Mouse (Mus musculus): Measurements from ENCODE around the gene Abca9. TPM values are rescaled to one million over a fixed set of nuclear protein-coding genes. Genes with fewer than 3 reads are reported as not detected.

Gene Abca9
- 0.95 and 1.1 TPM in 2 replicates for polyA plus RNA-seq (2015; fragmentation: Nextera tagmentation; extraction: Ambion mirVana)

- Histone ChIP-seq H3K9me3 (ENCODE audit: control insufficient read depth, low read length) (no peaks in the 10 kb centered on the region), H3K27ac (ENCODE audit: low read length) (peak within 1 kb of the TSS; percentile 69), H3K4me1 (ENCODE audit: control insufficient read depth, insufficient read depth, low read length) (peaks cover 4% of the 10 kb centered on the region), H3K9ac (ENCODE audit: low read depth, low read length) (no peak within 1 kb of the TSS), H3K27me3 (replicated peaks; ENCODE audit: control insufficient read depth, insufficient read depth, low read length) (no peaks in the 10 kb centered on the region), H3K4me3 (ENCODE audit: low read length) (no peak within 1 kb of the TSS; the same call in 1 of the 2 replicates), H3K4me2 (ENCODE audit: low read depth, low read length) (peak within 1 kb of the TSS; percentile 16; the same call in 1 of the 2 replicates), H3K36me3 (ENCODE audit: control insufficient read depth, insufficient read depth, low read length) (no peaks in the 10 kb centered on the region)
- WGBS = 34% methylated on average over 12 of the region's 12 CpGs
- ATAC-seq = no peak
Measured at GRCm38 (mm10) chr11:110167459-110168251, at the start of gene Abca9. TSS of gene Abca9 (minus strand) at chr11:110168196.

GRCm38 (mm10) chr11:110217118-110217517, 49.1 kb upstream of the Abca9 start:
- H3K9ac ChIP-seq (ENCODE audit: low read depth, low read length) = no peak overlapping the region
- H3K4me1 ChIP-seq (ENCODE audit: control insufficient read depth, insufficient read depth, low read length) = no peaks in the 10 kb centered on the region
- H3K27me3 ChIP-seq (replicated peaks; ENCODE audit: control insufficient read depth, insufficient read depth, low read length) = no peaks in the 10 kb centered on the region
- no peak overlapping the region for H3K4me3 ChIP-seq (ENCODE audit: low read length)
- no peak for ATAC-seq
- no peaks in the 10 kb centered on the region for H3K9me3 ChIP-seq (ENCODE audit: control insufficient read depth, low read length)
- H3K27ac ChIP-seq (ENCODE audit: low read length) = no peak overlapping the region
- no peak overlapping the region for H3K4me2 ChIP-seq (ENCODE audit: low read depth, low read length)
- no peaks in the 10 kb centered on the region for H3K36me3 ChIP-seq (ENCODE audit: control insufficient read depth, insufficient read depth, low read length)

GRCm38 (mm10) chr11:110203930-110204329, 35.9 kb upstream of the Abca9 start:
- 79% methylated on average over 5 of the region's 5 CpGs for WGBS
- no peak overlapping the region for H3K27ac ChIP-seq (ENCODE audit: low read length)
- no peak for ATAC-seq
- H3K9me3 ChIP-seq (ENCODE audit: control insufficient read depth, low read length) = no peaks in the 10 kb centered on the region
- no peak overlapping the region for H3K4me2 ChIP-seq (ENCODE audit: low read depth, low read length)
- no peak overlapping the region for H3K9ac ChIP-seq (ENCODE audit: low read depth, low read length)
- no peak overlapping the region for H3K4me3 ChIP-seq (ENCODE audit: low read length)
- H3K36me3 ChIP-seq (ENCODE audit: control insufficient read depth, insufficient read depth, low read length) = no peaks in the 10 kb centered on the region
- no peaks in the 10 kb centered on the region for H3K27me3 ChIP-seq (replicated peaks; ENCODE audit: control insufficient read depth, insufficient read depth, low read length)
- no peaks in the 10 kb centered on the region for H3K4me1 ChIP-seq (ENCODE audit: control insufficient read depth, insufficient read depth, low read length)

- Histone ChIP-seq H3K9ac (ENCODE audit: low read depth, low read length) (no peak overlapping the region), H3K27ac (ENCODE audit: low read length) (no peak overlapping the region), H3K36me3 (ENCODE audit: control insufficient read depth, insufficient read depth, low read length) (no peaks in the 10 kb centered on the region), H3K27me3 (replicated peaks; ENCODE audit: control insufficient read depth, insufficient read depth, low read length) (no peaks in the 10 kb centered on the region), H3K4me2 (ENCODE audit: low read depth, low read length) (no peak overlapping the region), H3K4me3 (ENCODE audit: low read length) (no peak overlapping the region), H3K9me3 (ENCODE audit: control insufficient read depth, low read length) (no peaks in the 10 kb centered on the region), H3K4me1 (ENCODE audit: control insufficient read depth, insufficient read depth, low read length) (no peaks in the 10 kb centered on the region)
- no peak for ATAC-seq
- 81% methylated on average over 3 of the region's 3 CpGs for WGBS
Measured at GRCm38 (mm10) chr11:110198882-110199281, 30.9 kb upstream of the Abca9 start.

DNA sequence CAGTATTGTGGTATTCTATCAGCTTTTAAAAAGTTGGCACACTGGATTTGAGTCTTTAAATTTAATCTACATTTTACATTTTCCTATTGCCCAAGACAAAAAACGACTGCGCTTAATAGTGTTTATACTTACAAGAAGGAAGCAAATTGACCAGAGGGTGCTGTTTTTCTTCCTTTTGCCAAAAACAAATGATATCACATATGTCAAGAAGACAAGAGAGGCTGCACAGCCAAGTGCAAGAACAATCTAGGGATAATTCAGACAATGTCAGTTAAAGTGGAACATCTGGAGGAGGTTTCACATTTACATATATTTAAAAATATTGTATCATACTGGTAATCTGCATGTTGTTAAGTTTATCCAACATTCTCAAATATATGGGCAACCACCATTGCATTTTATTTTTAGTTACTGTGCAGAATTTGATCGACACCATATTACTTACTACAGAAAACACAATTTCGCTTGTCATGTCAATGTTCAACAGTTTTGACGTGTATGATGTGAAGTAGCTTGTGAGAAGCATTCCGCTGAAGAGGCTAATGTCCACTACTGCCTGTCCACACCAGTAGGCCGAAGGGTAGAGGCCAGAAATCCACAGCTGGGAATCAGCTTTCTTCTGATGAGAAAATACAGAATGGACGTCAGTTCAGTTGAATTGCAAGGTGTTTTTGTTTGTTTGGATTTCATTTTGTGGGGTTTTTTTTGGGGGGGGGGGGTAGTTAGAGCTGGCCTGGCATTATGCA, 28.7 kb upstream of the Abca9 start:
- H3K9ac ChIP-seq (ENCODE audit: low read depth, low read length) = no peak overlapping the region
- ATAC-seq = no peak
- 79% methylated on average over 8 of the region's 8 CpGs for WGBS
- no peaks in the 10 kb centered on the region for H3K36me3 ChIP-seq (ENCODE audit: control insufficient read depth, insufficient read depth, low read length)
- H3K4me3 ChIP-seq (ENCODE audit: low read length) = no peak overlapping the region
- no peaks in the 10 kb centered on the region for H3K4me1 ChIP-seq (ENCODE audit: control insufficient read depth, insufficient read depth, low read length)
- no peak overlapping the region for H3K4me2 ChIP-seq (ENCODE audit: low read depth, low read length)
- no peak overlapping the region for H3K27ac ChIP-seq (ENCODE audit: low read length)
- H3K9me3 ChIP-seq (ENCODE audit: control insufficient read depth, low read length) = no peaks in the 10 kb centered on the region
- H3K27me3 ChIP-seq (replicated peaks; ENCODE audit: control insufficient read depth, insufficient read depth, low read length) = no peaks in the 10 kb centered on the region

GRCm38 (mm10) chr11:110195310-110195709, 27.3 kb upstream of the Abca9 start:
- Histone ChIP-seq H3K4me2 (ENCODE audit: low read depth, low read length) (no peak overlapping the region), H3K9me3 (ENCODE audit: control insufficient read depth, low read length) (no peaks in the 10 kb centered on the region), H3K27me3 (replicated peaks; ENCODE audit: control insufficient read depth, insufficient read depth, low read length) (no peaks in the 10 kb centered on the region), H3K36me3 (ENCODE audit: control insufficient read depth, insufficient read depth, low read length) (no peaks in the 10 kb centered on the region), H3K27ac (ENCODE audit: low read length) (no peak overlapping the region), H3K4me1 (ENCODE audit: control insufficient read depth, insufficient read depth, low read length) (no peaks in the 10 kb centered on the region), H3K9ac (ENCODE audit: low read depth, low read length) (no peak overlapping the region), H3K4me3 (ENCODE audit: low read length) (no peak overlapping the region)
- no peak for ATAC-seq
- WGBS = 89% methylated on average over 4 of the region's 4 CpGs

DNA sequence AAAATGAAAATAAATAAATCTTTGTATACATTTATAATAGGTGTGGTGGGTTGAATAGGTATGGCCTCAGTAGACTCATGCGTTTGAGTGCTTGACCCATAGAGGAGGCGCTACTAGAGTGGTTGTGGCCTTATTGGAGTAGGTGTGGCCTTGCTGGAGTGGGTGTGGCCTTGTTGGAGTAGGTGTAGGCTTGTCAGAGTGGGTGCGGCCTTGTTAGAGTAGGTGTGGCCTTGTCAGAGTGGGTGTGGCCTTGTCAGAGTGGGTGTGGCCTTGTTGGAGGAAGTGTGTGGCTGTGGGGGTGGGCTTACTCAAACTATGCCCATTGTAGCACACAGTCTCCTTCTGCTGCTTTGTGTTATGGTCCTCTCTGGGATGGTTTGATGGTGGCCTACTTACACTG, 3.2 kb upstream of the Abca9 start:
- no peak overlapping the region for H3K4me3 ChIP-seq (ENCODE audit: low read length)
- H3K27ac ChIP-seq (ENCODE audit: low read length) = no peak overlapping the region
- H3K9ac ChIP-seq (ENCODE audit: low read depth, low read length) = no peak overlapping the region
- H3K9me3 ChIP-seq (ENCODE audit: control insufficient read depth, low read length) = no peaks in the 10 kb centered on the region
- ATAC-seq = no peak
- H3K27me3 ChIP-seq (replicated peaks; ENCODE audit: control insufficient read depth, insufficient read depth, low read length) = no peaks in the 10 kb centered on the region
- no peak overlapping the region for H3K4me2 ChIP-seq (ENCODE audit: low read depth, low read length)
- peaks cover 4% of the 10 kb centered on the region; the same call in 1 of the 2 replicates for H3K4me1 ChIP-seq (ENCODE audit: control insufficient read depth, insufficient read depth, low read length)
- H3K36me3 ChIP-seq (ENCODE audit: control insufficient read depth, insufficient read depth, low read length) = no peaks in the 10 kb centered on the region
- 94% methylated on average over 3 of the region's 3 CpGs for WGBS

- H3K4me3 ChIP-seq (ENCODE audit: low read length) = no peak overlapping the region
- H3K9me3 ChIP-seq (ENCODE audit: control insufficient read depth, low read length) = no peaks in the 10 kb centered on the region
- 41% methylated on average over 3 of the region's 3 CpGs for WGBS
- no peak overlapping the region for H3K9ac ChIP-seq (ENCODE audit: low read depth, low read length)
- no peak overlapping the region for H3K27ac ChIP-seq (ENCODE audit: low read length)
- H3K36me3 ChIP-seq (ENCODE audit: control insufficient read depth, insufficient read depth, low read length) = no peaks in the 10 kb centered on the region
- ATAC-seq = peak; percentile 40; the same call in 1 of the 2 replicates
- no peaks in the 10 kb centered on the region for H3K27me3 ChIP-seq (replicated peaks; ENCODE audit: control insufficient read depth, insufficient read depth, low read length)
- peaks cover 4% of the 10 kb centered on the region for H3K4me1 ChIP-seq (ENCODE audit: control insufficient read depth, insufficient read depth, low read length)
- H3K4me2 ChIP-seq (ENCODE audit: low read depth, low read length) = no peak overlapping the region
Measured at GRCm38 (mm10) chr11:110165822-110166221, 2.2 kb downstream of the Abca9 start.

DNA sequence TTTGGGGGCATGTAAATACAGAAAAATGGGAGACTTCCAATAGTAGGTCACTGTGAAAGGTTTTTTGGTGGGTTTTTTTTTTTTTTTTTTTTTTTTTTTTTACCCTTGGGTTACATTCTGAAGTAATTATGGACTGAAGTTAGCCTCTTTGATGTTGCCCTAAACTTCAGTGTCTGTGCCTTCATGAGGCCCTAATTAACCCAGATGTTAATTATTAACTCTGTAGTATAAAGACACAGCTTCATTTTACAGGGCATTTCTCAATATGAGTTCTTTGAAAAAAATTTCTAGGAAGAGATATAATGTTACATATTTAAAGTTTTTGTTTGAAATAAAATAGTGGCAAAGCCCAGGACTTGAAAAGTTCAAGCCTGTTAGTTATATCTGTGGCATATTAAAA, 2.6 kb downstream of the Abca9 start:
- H3K27me3 ChIP-seq (replicated peaks; ENCODE audit: control insufficient read depth, insufficient read depth, low read length) = no peaks in the 10 kb centered on the region
- no peaks in the 10 kb centered on the region for H3K9me3 ChIP-seq (ENCODE audit: control insufficient read depth, low read length)
- no peak overlapping the region for H3K27ac ChIP-seq (ENCODE audit: low read length)
- no peaks in the 10 kb centered on the region for H3K36me3 ChIP-seq (ENCODE audit: control insufficient read depth, insufficient read depth, low read length)
- H3K4me1 ChIP-seq (ENCODE audit: control insufficient read depth, insufficient read depth, low read length) = peaks cover 4% of the 10 kb centered on the region
- H3K9ac ChIP-seq (ENCODE audit: low read depth, low read length) = no peak overlapping the region
- peak; percentile 77 for ATAC-seq
- H3K4me3 ChIP-seq (ENCODE audit: low read length) = no peak overlapping the region
- H3K4me2 ChIP-seq (ENCODE audit: low read depth, low read length) = no peak overlapping the region
